Mouse (Mus musculus) urinary bladder, postnatal 25 days (tissue): ENCODE measurements around the gene Bcl2.

Experiments used
- DNase-seq: peaks from one replicate; pipeline ENCODE4 v3.0.0; 2022; ENCODE audit warnings: low spot score

Bcl2 gene

DNA sequence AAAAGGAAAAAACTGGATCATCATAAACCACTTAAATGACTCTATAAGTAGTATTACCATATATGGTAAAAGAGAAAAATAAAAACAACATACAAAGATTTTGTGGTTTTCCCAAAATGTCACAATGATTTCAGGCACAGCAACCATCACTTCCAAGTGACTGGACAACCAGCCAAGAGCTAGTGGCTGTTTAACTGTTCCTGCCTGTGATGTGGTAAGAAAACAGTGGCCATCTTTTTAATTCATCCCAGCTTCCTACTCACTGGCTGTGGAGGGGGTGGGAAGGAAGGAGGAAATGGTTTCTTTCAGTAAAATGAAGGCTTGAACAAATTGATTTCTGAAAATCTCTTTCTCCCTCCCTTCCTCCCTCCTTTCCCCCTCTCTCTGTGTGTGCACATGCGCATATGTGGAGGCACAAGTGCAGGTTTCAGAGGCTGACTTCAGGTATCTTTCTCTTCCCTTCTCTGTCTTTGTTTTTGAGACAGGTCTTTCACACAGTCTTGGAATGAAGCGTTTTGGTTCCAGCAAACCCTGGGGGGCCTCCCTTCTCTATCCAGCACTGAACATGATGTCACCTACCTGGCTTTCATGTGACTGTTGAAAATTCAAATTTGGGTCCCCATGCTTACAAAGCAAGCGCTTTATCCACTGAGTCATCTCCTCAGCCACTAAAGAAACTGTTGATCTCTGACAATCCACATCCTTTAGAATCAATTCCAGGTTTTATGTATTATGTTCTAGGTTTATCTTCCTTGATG is 93.7 kb downstream of the Bcl2 start:
- no peak for DNase-seq

GRCm38 (mm10) chr1:106618814-106619213 is 95.3 kb downstream of the Bcl2 start:
- no peak for DNase-seq

- DNase-seq = no peak
Observed at GRCm38 (mm10) chr1:106616955-106617354, 97.1 kb downstream of the Bcl2 start.

GRCm38 (mm10) chr1:106613371-106613770 is 100.7 kb downstream of the Bcl2 start:
- DNase-seq = no peak

DNA sequence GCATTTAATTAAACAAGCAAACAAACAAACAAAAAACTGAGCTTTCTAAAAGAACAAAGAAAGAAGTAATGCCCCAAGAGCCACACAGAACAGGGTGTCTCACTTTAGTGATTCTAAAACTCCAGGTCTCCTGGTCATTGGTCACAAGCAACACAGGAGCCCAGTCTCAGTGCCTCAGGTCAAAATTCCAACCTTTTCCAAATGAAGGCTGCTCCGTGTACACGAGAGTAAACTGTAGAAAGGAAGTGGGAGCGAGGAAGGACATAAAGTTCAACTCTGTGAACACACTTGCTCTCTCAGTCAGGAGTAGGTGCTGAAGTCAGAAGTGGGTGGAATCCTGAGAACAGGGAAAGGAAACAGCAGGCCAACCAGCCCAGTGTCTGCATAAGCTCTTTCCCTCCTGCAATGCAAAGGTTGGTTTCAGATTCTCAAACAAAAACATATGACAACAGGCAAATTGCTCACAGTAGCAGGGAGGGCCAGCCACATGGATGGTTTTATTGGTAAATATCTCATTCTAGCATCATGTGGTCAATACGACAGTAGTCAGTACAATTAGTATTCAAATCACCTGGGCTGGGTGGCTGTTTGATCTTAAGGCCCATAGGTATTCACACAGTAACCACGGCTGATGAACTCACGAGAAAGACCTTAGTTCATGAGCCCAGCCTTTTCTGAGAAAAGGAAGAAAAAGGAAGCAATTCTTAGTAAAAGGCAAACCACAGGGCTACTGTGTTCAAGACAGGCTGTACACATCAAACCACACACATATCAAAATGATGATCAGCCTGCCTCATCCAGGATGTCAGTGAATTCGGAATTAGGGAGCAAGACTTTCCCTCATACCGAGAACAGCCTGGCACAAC is 101.7 kb downstream of the Bcl2 start:
- DNase-seq = no peak

- no peak for DNase-seq
Observed at GRCm38 (mm10) chr1:106611246-106611645, 102.8 kb downstream of the Bcl2 start.

DNA sequence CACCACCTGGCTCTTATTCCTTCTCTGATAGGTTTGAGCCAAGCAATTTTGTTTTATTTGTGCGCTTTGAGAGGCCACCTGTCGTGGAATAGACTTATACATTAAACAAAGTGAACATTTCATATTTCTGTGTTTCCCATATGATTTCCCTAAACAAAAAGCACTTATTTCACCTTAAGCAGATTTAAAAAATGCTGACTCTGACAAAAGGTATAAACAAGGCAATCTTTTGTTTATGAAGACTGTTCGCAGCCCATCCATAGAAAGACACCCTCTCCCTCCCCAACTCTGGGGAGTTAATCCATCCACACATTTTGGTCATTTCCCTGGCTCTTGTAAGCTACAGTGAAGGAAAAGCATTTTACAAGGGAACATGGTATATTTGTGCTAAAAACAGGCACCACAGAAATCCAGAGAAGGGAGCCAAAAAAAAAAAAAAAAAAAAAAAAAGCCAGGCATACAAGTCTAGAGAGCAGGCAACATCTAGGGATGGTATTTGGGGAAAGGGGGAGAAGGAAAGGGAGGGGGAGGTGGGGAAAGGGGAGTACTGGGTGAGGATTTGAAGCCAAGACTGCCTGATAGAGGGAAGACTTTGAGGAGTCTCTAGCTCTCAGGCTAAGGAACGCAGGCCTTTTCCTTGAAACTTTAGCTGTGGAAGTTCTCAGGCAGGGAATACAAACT is 105.8 kb downstream of the Bcl2 start:
- DNase-seq = no peak

GRCm38 (mm10) chr1:106606951-106607350 is 107.1 kb downstream of the Bcl2 start:
- no peak for DNase-seq

DNA sequence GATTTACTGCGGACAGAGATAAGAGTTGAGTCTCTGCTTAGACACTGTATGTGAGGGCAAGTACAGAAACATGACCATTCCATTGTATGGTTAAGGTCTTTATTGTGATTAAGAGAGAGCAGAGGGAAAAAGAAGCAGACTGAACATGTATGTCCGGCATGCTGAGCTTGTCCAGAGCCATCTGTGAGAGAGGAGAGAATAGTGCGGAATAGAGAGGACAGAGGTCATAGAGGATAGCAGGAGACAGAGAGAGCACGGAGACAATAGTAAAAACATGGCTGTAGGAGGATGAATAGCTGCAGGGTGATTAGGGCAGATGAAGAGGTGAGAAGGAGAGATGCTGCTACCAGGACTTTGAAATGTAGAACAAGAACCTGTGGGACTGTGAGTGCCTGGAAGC is 110.7 kb downstream of the Bcl2 start:
- no peak for DNase-seq

GRCm38 (mm10) chr1:106602941-106603340 is 111.1 kb downstream of the Bcl2 start:
- DNase-seq = no peak

GRCm38 (mm10) chr1:106602536-106602935 is 111.5 kb downstream of the Bcl2 start:
- DNase-seq = no peak

DNA sequence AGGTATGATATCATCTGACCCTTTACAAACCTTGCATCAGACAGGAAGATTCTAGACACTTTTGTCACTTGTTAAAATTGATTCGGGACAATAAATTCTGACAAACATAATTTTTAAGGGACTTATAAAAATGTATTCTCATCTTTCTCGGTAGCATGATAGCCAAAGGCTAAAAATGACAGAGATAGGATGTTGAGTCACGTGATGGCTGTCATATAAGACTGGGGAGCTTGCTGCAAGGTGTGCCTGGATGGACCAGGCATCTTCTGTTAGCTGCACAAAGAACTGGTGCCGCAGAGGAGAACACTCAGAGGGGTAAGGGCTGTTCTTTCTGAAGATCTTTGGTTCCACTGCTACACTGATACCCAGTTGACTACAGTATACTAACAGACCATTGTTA is 112.8 kb downstream of the Bcl2 start:
- no peak for DNase-seq

DNA sequence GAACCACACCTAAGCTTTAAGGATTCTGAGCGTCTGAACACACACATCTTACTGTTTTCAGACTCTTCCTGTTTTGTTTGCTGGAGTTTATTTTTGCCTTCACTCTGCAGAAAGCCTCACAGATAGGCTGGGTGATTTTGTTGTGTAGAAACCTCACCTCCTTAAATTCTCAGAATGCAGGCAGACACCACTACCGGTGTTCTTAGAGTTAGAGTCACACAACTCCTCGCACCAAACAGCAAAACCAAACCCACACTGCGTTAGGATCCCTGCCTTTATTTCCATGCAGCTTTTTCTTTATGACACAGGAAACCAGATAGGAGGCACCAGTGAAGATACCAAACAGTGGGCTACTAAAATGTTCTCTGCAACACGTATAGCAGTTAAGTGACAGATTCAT is 113.2 kb downstream of the Bcl2 start:
- DNase-seq = no peak

- no peak for DNase-seq
Observed at GRCm38 (mm10) chr1:106598292-106598583, 115.8 kb downstream of the Bcl2 start.

- DNase-seq = no peak
Observed at GRCm38 (mm10) chr1:106597575-106598291, 116.3 kb downstream of the Bcl2 start.

DNA sequence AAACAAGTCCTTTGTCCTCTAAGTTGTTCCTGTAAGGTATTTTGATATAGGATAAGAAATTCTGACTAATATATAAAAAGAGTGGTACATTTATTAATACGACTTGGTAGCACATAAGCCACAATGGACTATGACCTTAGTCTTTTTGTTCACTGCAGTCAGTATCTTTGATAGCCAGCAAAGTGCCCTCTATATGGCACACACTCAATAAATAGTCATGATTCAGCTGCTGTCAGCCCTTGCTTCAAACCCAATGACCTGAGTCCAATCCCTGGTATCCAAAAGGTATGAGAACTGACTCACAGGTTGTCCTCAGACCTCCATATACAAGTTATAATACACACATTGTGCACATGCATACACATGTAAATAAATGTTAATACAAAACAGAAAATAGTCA is 117.7 kb downstream of the Bcl2 start:
- no peak for DNase-seq

- DNase-seq = no peak
Observed at GRCm38 (mm10) chr1:106595286-106595885, 118.7 kb downstream of the Bcl2 start.

GRCm38 (mm10) chr1:106591180-106591774 is 122.8 kb downstream of the Bcl2 start:
- DNase-seq = no peak

GRCm38 (mm10) chr1:106589141-106589540 is 124.9 kb downstream of the Bcl2 start:
- no peak for DNase-seq

GRCm38 (mm10) chr1:106587866-106588470 is 126.1 kb downstream of the Bcl2 start:
- no peak for DNase-seq

GRCm38 (mm10) chr1:106586761-106587160 is 127.3 kb downstream of the Bcl2 start:
- DNase-seq = no peak
